Mouse (Mus musculus): ENCODE measurements at regions not wholly inside any gene's neighbourhood (a gene's known extent, or its start where the extent isn't known, plus 50 kb on each side); places are given as distances from the start of the nearest gene placed in this dataset.

- TF ChIP-seq POLR2A (IDR thresholded peaks at IDR 0.05; ENCODE audit: borderline replicate concordance, extremely low read depth, low read depth, low read length) (no peak), CTCF (IDR thresholded peaks at IDR 0.05; ENCODE audit: insufficient read depth, low read length) (no peak)
Measured at GRCm38 (mm10) chr8:86307339-86307738, 273.1 kb downstream of the Abcc12 start.
